Mouse (Mus musculus): Measurements from ENCODE around the gene Osgepl1.
"Not testable (repeated sequence)": the region's sequence is repeated elsewhere in the genome, so short reads cannot be mapped to it uniquely, and the experiment has no call there.

Gene Osgepl1

DNA sequence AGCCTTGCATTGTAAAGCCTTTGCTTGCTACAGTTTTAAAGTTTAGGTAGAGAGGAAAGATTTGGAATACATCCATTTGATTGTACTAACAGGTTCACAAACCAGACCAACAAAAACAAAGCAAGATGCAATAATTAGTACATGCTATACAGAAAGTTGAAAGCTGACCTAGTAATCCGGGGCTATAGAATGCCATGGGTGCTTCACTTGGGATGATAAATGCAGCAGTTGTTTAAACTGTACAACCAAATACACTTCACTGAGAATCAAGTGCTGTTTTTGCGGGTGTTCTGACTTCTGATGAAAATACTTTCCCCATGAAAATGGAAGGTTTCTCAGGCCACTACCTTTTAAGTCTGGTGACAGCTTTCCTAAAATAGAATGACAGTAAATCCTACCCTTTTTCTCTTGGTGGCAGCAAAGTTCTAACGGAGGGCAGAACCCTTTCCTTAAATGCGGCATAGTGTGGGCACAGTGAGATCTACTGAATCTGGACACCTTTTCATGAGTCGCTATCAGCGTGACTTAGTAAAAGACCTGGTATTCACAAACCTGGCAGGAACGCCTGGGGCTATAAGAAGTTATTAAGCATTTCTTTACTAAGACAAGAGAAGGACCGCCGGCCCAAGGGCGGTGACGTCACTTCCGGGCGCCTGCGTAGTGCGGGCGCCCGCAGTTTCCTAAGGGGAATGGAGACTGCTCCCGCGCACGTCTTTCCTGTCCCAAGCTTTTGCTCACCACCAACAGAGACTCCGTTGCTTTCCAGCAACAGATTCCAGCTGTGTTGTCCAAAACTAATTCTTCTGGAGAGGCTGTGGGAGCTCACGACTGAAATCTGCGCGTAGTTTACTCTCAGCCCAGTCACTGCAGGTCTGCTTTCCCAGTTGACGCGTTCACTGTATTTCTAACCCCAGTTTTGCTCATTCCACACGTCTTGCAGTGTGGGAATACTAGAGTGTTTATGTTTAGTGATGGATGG is at the start of gene Osgepl1:
Gene Osgepl1, plus strand, starts transcription at position 636 of the 979 bp plus-strand sequence.
- peak; percentile 83 for DNase-seq

DNA sequence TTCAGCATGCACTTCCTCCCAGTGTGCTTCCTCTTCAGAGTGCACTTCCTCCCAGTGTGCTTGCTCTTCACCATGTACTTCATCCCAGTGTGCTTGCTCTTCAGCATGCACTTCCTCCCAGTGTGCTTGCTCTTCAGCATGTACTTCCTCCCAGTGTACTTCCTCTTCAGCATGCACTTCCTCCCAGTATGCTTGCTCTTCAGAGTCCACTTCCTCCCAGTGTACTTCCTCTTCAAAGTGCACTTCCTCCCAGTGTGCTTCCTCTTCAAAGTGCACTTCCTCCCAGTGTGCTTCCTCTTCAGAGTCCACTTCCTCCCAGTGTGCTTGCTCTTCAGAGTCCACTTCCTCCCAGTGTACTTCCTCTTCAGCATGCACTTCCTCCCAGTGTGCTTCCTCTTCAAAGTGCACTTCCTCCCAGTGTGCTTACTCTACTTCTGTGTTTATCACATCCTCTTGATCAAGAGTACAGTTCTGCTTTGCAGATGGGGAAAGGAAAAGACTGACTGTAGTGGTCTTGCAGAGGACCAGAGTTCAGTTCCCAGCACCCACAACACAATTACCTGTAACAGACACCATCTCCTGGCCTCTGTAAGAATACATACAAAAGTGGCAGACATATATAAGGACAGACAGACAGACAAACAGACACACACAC is 48.3 kb upstream of the Osgepl1 start:
- DNase-seq, result not testable (repeated sequence)

DNA sequence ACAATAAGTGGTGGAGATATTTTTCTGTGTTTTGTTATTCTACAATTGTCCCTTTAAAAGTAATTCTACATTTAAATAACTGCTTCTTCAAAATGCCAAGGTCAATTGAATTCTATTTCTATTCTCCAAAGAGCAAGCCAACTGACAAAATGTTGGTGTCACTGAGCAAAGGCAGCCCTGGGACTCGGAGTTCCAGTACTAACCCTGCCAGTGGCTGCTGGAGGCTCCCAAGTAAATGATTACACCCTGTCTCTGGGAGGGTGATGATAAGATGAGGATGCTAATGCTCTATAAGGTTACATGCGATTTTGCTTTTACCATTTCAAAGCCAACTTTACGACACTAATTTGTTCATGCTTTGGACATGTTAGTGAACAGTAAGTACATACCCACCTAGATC is 43.5 kb upstream of the Osgepl1 start:
- no peak for DNase-seq

DNA sequence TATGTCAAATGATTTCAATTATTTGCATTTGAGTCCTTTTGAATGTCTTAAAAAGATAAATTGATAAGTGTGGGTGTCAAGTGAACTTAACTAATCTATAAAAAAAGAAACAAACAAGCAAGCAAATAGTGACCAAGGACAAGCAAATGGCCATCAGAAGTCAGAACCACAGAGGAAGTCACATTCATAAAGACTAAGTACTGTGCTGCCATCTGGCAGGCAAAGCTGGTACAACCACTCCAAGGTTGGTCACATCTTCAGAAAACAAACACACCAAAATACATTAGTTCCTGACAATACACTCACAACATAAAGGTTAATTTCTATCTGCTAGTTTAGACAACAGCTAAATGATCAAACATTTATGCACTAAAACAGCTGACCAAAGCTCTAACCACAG is 40.8 kb upstream of the Osgepl1 start:
- peak; percentile 22 for DNase-seq

DNA sequence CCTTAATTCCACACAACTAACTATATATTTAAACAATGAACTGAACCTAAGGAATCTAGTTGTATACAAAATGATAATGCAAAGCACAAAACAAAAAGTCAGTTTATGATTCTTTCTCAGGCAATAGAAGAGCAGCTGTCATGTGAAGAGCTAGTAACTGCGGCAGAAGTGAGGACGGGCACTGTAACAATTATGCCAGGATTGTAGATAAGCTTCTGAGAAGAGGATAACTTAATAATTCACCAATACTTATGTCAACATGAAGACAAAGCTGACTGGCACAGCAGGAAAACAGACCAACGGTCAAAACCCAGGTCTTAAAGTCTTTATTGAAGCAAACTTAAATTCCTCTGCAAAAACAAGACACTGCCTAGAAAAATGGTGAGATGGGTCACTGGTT is 22.2 kb upstream of the Osgepl1 start:
- no peak for DNase-seq

DNA sequence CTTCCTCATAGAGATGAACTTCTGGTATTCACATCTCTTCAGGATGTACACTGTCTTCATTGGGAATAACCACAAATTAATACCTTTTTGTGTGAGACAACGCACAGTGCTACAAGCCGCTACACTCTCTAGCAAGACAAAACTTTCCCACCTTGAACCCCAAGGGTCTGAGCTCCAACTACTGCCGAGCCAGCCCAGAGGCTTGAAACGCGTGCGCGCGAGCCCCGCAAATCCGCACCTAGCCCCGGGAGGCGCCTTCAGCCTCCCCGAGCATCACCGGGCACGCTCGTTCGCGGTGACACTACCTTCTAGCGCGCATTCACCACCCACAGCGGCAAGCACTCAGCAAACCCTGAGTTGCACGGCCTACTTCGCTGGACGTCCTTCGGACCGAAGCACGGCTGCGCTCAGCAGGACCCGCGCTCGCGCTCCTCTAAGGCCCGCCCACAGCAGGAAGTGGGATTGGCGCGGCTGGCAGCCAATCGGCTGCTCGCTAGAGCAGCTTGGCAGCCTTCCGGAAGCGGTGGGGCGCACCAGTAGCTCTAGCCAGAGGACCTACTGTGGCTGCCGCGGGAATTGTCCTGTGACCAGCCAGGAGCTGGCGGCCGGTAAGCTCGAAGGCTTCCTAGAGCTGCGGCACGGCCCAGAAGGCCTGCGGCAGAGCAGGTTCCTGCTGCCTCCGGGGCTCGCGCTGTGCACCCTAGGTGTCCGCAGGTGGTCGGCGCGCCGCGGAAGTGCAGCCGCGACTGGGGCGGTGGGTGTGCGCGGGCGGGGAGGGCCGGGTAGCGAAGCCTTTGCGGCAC is 16.6 kb upstream of the Osgepl1 start, which contains the start of the genes Pms1, Ormdl1 and Gm28778:
Gene Pms1, minus strand, starts transcription at position 438 of the 803 bp plus-strand sequence.
Gene Ormdl1, plus strand, starts transcription at position 515 of the 803 bp plus-strand sequence.
Gene Gm28778, plus strand, starts transcription at position 531 of the 803 bp plus-strand sequence.
- DNase-seq, result peak; percentile 95

DNA sequence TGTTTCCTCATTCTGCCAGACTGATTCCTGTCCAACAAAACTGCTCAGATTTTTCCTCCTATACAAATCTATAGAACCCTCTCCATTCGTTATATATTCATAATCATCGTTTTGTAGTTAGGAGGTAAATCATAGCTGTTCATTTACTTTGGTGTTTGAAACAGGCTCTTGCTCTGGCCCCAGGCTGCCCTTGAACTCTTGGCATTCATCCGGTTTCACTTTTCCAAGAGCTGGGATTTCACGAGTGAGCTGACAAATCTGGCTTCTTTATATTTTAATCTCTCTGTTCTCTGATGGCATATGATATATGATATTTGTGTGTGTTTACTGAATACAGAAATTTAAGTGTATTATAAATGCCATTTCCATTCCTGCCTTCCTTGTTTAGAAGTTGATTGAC is 12.9 kb upstream of the Osgepl1 start:
- DNase-seq, result no peak

DNA sequence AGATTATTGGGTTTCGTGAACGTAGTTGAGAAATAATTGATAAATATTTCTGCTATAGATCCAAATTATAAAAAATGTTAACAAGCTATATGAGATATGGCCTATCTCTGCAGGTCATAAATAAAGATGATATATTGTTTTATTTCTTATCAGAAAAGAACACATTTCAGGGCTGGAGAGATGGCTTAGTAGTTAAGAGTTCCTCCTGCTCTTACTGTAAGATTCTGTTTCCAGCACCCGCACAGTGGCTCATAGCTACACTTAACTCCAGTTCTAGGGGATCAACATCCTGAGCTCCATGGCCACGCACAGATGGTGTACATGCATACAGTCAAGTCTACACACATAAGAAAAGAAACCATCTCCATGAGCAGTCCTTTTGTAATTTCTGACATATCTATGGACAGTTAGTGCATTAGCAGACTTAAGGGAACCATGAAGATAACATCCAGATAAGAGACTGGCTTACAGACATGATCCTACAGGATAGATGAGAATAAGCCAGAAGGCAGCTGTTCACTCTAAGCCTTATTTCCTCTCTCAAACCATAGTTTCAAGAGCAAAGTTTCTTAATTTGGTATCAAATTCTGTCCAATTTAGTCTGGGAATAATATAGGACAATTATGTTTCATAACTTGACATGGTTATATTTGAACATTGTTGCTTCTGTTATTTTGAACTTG is 8.4 kb downstream of the Osgepl1 start:
- no peak for DNase-seq

DNA sequence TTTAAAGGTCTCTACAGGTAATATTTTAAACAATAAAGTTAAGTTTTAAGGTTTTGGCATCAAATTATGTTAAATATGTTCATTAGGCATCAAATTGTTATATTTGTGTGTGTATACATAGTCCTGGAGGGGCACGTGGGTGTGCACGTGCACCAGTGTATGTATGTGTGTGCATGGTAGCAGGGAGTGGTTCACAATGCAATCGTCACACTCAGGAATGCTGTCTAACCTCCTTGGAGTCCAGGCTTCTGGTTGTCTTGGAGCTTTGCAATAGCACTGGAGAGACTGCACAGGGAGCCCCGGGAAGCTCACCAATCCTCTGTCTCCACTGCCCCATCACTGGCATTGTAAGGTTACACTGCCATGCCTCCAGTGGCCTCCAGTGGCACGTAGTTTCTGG is 9.8 kb downstream of the Osgepl1 start:
- DNase-seq, result no peak

DNA sequence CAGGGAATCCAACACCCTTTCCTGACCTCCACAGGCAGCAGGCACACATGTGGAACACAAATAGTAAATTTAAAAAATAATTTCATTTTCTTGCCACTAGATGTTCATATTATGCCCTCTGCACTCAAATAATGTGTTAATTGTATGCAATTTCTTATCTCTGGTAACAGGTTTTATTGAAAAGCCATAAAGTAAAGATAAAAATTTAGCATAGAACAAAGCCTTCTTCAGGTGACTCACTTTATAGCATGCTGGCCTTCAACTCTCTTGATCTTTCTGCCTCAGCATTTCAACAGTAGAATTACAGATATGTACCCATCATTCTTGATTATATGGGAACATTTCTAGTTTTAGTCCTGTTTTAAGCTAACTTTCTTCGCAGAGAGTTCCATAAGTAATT is 10.9 kb downstream of the Osgepl1 start:
- DNase-seq, result no peak

DNA sequence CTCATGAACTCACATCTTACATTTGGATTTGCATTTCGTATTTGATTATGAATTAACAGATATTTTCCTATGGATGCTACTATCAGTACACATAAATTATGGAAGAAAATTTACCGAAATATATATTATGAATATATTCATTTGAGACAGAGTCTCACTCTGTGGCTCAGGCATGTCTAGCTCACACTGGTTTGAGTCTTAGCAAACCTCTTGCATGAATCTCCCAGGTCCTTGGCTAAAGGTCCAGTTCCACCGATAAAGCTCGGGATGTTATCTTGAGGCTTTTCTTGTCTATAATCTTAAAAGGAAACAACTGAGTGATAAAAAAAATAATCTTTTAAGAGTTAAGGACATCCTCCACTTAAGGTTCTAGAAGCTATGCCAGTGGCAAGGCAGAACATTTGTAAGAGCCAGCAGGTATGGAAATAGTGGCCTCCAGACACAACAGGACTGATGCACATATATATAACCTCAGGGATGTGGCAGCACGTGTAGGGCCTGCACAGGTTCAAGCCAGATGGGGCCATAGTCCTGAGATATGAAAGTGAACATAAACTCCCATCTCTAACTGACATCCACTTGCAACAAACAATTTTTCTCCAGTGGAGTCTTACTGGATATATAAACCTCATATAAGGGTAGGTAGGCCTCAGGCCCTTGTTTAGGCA is 11.5 kb downstream of the Osgepl1 start:
- no peak for DNase-seq

DNA sequence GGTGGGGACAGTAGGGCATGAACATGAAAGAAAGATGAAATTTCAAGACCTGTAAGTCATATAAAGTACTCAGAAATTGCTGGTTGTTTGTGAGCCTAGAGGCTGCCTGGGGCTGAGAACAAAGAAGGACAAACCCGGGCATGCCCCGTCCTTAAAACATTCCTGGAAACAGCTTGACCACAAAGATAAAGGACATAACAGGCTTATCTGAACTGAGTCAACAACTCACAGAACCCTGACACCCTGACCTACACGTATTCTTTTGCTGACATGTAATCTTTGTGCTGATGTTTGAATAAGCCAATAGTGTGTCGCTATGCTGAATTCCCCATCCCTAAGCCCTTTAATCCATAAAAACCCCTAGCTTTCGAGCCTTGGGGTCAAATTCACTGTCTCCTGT is 20.1 kb downstream of the Osgepl1 start:
- not testable (repeated sequence) for DNase-seq

DNA sequence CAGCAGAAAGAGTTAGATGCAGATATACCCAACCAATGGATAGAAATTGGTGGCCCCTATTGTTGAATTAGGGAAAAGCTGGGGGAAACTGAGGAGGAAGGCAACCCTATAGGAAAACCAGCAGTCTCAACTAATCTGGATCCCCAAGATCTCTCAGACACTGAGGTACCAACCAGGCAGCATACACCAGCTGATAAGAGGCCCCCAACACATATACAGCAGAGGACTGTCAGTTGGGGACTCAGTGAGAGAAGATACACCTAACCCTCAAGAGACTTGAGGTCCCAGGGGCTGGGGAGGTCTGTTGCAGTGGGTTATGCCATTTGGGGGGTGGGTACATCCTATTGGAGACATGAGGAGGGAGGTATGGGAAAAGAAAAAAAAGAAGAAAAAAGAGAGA is 22.0 kb downstream of the Osgepl1 start:
- DNase-seq, result no peak

DNA sequence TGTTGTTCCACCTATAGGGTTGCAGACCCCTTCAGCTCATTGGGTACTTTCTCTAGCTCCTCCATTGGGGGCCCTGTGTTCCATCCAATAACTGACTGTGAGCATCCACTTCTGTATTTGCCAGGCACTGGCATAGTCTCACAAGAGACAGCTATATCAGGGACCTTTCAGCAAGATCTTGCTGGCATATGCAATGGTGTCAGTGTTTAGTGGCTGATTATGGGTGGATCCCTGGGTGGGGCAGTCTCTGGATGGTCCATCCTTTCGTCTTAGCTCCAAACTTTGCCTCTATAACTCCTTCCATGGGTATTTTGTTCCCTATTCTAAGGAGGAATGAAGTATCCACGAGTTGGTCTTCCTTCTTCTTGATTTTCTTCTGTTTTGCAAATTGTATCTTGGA is 24.0 kb downstream of the Osgepl1 start:
- not testable (repeated sequence) for DNase-seq

DNA sequence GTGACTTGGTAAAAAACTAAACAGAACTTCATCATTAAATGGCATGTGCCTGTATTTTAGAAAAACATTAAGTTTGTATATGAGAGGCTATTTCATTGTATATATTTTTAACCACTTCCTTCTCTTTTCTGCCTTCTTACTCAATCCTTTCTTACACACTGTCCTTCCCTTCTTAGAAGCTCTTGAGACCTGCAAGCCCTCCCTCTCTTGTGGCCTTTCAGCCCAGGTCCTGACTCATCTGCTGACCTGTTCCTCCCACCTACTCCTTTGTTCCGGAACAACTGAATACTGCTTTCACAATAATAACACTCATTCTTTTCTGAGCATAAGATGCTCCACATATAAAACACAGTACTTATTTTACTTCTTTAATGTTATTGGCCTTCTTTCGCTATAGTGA is 27.6 kb downstream of the Osgepl1 start:
- no peak for DNase-seq

DNA sequence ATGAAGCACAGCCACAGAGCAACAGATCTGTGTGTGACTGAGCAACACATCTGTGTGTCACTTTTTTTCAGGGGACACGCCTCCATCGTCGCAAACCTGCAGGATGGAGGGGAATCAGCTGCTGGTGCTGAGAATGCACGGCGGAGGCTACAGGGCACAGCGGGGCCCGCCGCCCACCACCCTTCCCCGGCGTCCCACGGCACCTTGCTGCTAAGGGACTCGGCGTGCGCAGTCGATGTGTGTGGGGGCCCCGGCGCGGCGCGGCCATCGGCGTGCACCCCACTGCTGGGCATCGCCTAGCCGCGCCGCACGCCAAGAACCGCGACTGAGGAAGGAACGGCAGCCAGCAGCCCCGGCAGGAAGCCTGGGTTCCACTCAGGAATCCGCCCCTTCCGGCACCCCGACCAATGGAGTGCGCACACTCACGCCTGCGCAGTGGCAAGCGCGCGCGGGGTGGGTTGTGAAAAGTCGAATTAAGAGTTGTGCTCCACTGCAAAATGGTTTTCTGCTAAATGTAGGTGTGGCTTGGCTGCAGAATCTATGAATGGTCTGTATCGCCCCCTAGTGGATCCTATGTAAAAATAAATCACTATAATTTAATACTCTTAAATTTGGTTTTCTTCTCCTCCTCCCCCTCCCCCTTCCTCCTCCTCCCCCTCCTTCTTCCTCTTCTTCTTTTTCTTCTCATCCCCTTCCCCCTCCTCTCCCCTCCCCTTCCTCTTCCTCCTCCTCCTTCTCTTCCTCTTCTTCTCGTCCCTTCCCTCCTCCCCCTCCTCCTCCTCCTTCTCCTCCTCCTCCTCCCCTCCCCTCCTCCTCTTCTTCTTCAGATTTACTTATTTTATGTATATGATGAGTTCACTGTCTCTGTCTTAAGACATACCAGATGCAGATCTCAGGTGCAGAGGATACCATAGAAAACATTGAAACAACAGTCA is 39.2 kb downstream of the Osgepl1 start, which contains the start of the genes Asdurf, Gm28551 and Asnsd1:
Gene Asdurf, minus strand, starts transcription at position 293 of the 935 bp plus-strand sequence.
Gene Gm28551, minus strand, starts transcription at position 341 of the 935 bp plus-strand sequence.
Gene Asnsd1, minus strand, starts transcription at position 426 of the 935 bp plus-strand sequence.
- peak; percentile 97 for DNase-seq

DNA sequence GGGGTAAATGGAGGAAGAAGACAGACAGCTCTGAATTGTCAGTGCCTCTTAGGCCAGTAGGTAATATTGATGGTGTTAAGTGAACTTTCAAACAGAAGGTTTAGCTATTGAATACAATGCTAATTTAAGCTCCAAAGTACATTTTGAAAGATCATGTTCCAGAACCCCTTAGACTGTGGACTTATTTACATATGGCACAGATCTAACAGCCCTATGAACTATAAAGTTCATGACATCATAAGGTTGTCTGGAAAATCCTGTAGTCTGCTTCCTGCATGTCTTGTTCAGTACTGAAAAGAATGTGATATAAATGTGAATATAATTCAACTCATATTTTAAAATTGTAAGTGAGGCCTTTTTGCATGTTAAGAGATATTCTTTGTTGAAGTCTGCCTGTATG is 45.6 kb downstream of the Osgepl1 start:
- no peak for DNase-seq
